Mouse (Mus musculus) G1E (cell line): ENCODE measurements around the gene Adat1. TPM values are rescaled to one million over a fixed set of nuclear protein-coding genes. Genes with fewer than 3 reads are reported as not detected.
"Not testable (repeated sequence)": the region's sequence is repeated elsewhere in the genome, so short reads cannot be mapped to it uniquely, and the experiment has no call there.

Source experiments
- ATAC-seq: 2 replicates; pipeline ENCODE4 v1.8.0; 2016; ENCODE audit warnings: mild to moderate bottlenecking; ENCODE audit not compliant: insufficient number of reproducible peaks, poor library complexity, low FRiP score, severe bottlenecking; ENCODE audit errors: extremely low read depth
- DNase-seq: peaks from one replicate; pipeline ENCODE4 v3.0.0; 2012; ENCODE audit warnings: low spot score
- H3K27me3 ChIP-seq: 2 replicates; pipeline ENCODE4 v1.6.1; 2012; ENCODE audit warnings: mild to moderate bottlenecking, low read length, inconsistent platforms; ENCODE audit not compliant: insufficient read depth
- H3K36me3 ChIP-seq: replicated peaks from 2 replicates; pipeline ENCODE3; 2012; ENCODE audit warnings: mild to moderate bottlenecking, inconsistent platforms
- H3K4me1 ChIP-seq: 2 replicates; pipeline ENCODE4 v1.6.1; 2012; ENCODE audit warnings: low read depth, low read length, inconsistent platforms, mixed read lengths; ENCODE audit not compliant: insufficient read depth
- H3K4me3 ChIP-seq: 2 replicates; pipeline ENCODE4 v1.5.1; 2012; ENCODE audit warnings: low read depth, mild to moderate bottlenecking, inconsistent platforms, low read length, moderate library complexity, mixed read lengths
- H3K9me3 ChIP-seq: replicated peaks from 2 replicates; pipeline ENCODE4 v1.6.1; 2012; ENCODE audit warnings: inconsistent platforms
- CTCF ChIP-seq: IDR thresholded peaks from 2 replicates; pipeline ENCODE4 v1.5.1; 2012; ENCODE audit warnings: low read depth, low read length, inconsistent platforms, mixed read lengths
- GATA1 ChIP-seq: IDR thresholded peaks from 2 replicates; pipeline ENCODE4 v1.6.1; 2012; ENCODE audit warnings: borderline replicate concordance, low read length, inconsistent platforms, mixed read lengths
- GATA2 ChIP-seq: IDR thresholded peaks from 2 replicates; pipeline ENCODE4 v1.6.1; 2012; ENCODE audit warnings: low read depth, low read length, inconsistent platforms, borderline replicate concordance
- POLR2AphosphoS5 ChIP-seq: IDR thresholded peaks from 2 replicates; pipeline ENCODE4 v1.6.1; 2012; ENCODE audit warnings: low read depth, low read length, inconsistent platforms; ENCODE audit not compliant: insufficient replicate concordance
- TAL1 ChIP-seq: conservative IDR thresholded peaks from 2 replicates; pipeline ENCODE4 v1.6.1; 2012; ENCODE audit warnings: low read depth, low read length, inconsistent platforms, mixed read lengths
- polyA plus RNA-seq: library from polyadenylated mRNA; stranded (reverse); fragments of >175 nt; gene quantifications from 2 replicates; pipeline ENCODE4 v1.2.3, GENCODE M21; 2012
- total RNA-seq, 2 experiments: library from RNA; stranded (forward) in 1 of 2; stranded (reverse) in 1 of 2; fragments of 200-1000 nt in 1 of 2; fragments of >200 nt in 1 of 2; fragmentation: Nextera tagmentation in 1 of 2; gene quantifications; 2 replicates each; pipeline ENCODE4 v1.2.3; 2014 to 2017

The Adat1 gene
- total and polyA plus RNA-seq, 3 experiments = 3.3 to 20.1 (median 8.2) TPM

DNA sequence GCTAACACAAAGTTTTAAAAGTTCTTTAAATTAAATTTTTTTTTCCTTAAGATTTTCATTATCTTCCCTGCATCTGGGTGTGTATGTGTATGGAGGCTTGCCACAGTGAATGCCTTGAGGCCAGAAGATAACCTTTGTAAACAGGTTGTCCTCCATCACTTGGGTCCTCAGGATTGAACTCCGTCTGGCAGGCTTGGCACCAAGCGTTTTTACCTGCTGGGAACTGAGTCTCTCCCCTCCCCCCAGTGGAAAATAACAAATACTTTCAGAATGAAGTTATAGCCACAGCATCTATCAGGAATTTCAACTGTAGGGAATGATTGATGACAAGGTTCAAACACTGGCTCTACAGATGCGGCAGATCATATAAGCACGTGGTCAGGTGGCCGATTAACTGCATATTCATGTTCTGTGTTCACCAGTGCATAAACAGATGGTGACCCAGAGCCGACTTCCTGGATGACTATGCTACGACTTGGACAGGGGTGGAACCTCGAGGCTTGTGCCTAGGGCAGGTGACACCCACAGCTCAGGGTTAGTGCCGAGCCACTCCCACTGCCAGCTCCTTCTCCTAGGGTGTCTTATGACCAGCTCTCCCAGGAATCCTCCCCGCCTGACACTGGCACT lies 52.5 kb downstream of the Adat1 start:
- Histone ChIP-seq H3K4me1 (peaks cover 38% of the 10 kb centered on the region), H3K27me3 (no peaks in the 10 kb centered on the region), H3K4me3 (peak overlapping the region; percentile 98), H3K9me3 (no peaks in the 10 kb centered on the region), H3K36me3 (peaks cover 23% of the 10 kb centered on the region)
- ATAC-seq = peak; percentile 90
- TF ChIP-seq CTCF = no peak
- no peak for TF ChIP-seq GATA2
- TF ChIP-seq GATA1 = no peak
- TF ChIP-seq TAL1 = no peak
- TF ChIP-seq POLR2AphosphoS5 = no peak
- peak; percentile 75 for DNase-seq

GRCm38 (mm10) chr8:111938076-111938985 lies 53.8 kb downstream of the Adat1 start:
- not testable (repeated sequence) for ATAC-seq, H3K4me3 ChIP-seq, H3K9me3 ChIP-seq, DNase-seq, H3K27me3 ChIP-seq
- H3K36me3 ChIP-seq = peaks cover 11% of the 10 kb centered on the region
- H3K4me1 ChIP-seq = peaks cover 49% of the 10 kb centered on the region

- ATAC-seq = no peak
- H3K4me1 ChIP-seq = peaks cover 59% of the 10 kb centered on the region
- no peak for TF ChIP-seq CTCF
- no peak for TF ChIP-seq GATA1
Observed at GRCm38 (mm10) chr8:111937184-111937583, 54.9 kb downstream of the Adat1 start.

DNA sequence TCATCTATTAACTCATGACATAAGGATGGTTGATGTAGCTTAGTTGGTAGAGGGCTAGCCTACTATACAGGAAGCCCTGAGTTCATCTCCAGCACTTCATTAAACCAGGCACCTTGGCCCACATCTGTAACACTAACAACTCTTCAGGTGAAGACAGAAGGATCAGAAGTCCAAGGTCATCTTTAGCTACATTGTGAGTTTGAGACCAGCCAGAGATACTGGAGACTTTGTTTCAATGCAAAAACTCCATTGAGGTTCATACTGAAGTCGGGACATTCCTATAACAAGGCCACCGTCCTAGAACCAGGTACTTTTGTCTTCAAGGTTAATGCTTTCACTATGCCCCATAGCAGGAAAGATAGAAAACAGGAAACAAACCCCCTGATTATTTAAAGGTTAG lies 57.9 kb downstream of the Adat1 start:
- H3K27me3 ChIP-seq = no peaks in the 10 kb centered on the region
- peaks cover 66% of the 10 kb centered on the region for H3K4me1 ChIP-seq
- H3K9me3 ChIP-seq = no peaks in the 10 kb centered on the region
- H3K36me3 ChIP-seq = peaks cover 3% of the 10 kb centered on the region
- ATAC-seq (no peak), DNase-seq (no peak)
- TF ChIP-seq GATA1 (no peak), TAL1 (no peak), POLR2AphosphoS5 (no peak), CTCF (no peak), GATA2 (no peak)
- no peak overlapping the region for H3K4me3 ChIP-seq

More at GRCm38 (mm10) chr8:111937184-111937583, 54.9 kb downstream of the Adat1 start:
- peaks cover 4% of the 10 kb centered on the region for H3K36me3 ChIP-seq
- DNase-seq = no peak
- H3K4me3 ChIP-seq = no peak overlapping the region
- no peaks in the 10 kb centered on the region for H3K9me3 ChIP-seq
- H3K27me3 ChIP-seq = no peaks in the 10 kb centered on the region

DNA sequence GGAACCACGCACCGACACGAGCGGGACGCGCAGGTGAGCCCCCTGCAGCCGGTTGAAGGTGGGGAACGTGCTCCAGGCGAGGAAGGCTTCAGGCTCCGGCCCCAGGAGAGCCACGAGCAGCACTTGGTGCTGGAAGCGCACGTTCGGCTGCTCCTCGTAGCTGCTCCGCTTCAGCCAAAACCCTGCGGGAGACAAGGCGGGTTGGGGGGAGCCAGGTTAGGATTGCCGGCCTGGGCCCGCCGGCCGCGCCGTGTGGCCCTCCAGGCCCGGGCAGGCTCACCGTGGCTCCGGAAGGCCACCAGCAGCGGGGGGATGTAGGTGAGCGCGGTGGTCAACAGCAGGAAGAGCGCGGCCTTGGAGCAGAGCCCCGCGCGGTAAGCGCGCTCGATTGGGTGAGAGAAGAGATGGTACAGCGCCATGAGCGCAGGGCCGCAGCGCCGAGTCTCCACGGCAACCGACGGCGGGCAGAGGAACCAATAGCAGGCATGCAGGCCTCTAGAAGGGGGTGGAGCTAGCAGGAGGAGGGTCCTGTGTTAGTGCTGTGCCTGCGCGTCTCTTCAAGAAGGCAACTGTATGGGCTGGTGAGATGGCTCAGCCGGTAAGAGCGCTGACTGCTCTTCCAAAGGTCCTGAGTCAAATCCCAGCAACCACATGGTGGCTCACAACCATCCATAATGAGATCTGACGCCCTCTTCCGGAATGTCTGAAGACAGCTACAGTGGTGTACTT lies 58.6 kb downstream of the Adat1 start, which contains the start of gene Tmem231:
Gene Tmem231, minus strand, starts transcription at position 534 of the 729 bp plus-strand sequence.
- H3K9me3 ChIP-seq = no peaks in the 10 kb centered on the region
- peaks cover 5% of the 10 kb centered on the region for H3K36me3 ChIP-seq
- TF ChIP-seq TAL1 (no peak), POLR2AphosphoS5 (no peak), CTCF (no peak), GATA1 (no peak), GATA2 (no peak)
- peak within 1 kb of the TSS; percentile 82 for H3K4me3 ChIP-seq
- H3K27me3 ChIP-seq = no peaks in the 10 kb centered on the region
- ATAC-seq (peak; percentile 94), DNase-seq (peak; percentile 94)
- H3K4me1 ChIP-seq = peaks cover 67% of the 10 kb centered on the region

GRCm38 (mm10) chr8:111932580-111933336 lies 59.3 kb downstream of the Adat1 start:
- peak; percentile 88 for DNase-seq
- no peaks in the 10 kb centered on the region for H3K27me3 ChIP-seq
- peak overlapping the region; percentile 82 for H3K4me3 ChIP-seq
- H3K4me1 ChIP-seq = peaks cover 67% of the 10 kb centered on the region
- TF ChIP-seq GATA1 (no peak), CTCF (no peak), POLR2AphosphoS5 (no peak), TAL1 (no peak), GATA2 (no peak)
- no peaks in the 10 kb centered on the region for H3K9me3 ChIP-seq
- peaks cover 5% of the 10 kb centered on the region for H3K36me3 ChIP-seq
- ATAC-seq = peak; percentile 71
